Mouse (Mus musculus) spleen, adult 2 months (tissue): ENCODE data around the gene Apoc4. TPM values are rescaled to one million over a fixed set of nuclear protein-coding genes. Genes with fewer than 3 reads are reported as not detected.

ENCODE experiments used
- DNase-seq, 2 experiments: peaks; one replicate each; pipeline versions ENCODE4 v3.0.0 to v3.0.0-alpha.2; 2012 to 2021; ENCODE audit warnings: low spot score in 2 of 2, low read depth in 1 of 2
- H3K27ac ChIP-seq: fragments of 200-500 bp; 2 replicates; pipeline ENCODE4 v1.5.1; 2012; ENCODE audit warnings: low read length, inconsistent platforms; ENCODE audit not compliant: insufficient read depth
- H3K27me3 ChIP-seq: fragments of 200-500 bp; 2 replicates; pipeline ENCODE4 v1.6.1; 2012; ENCODE audit warnings: mild to moderate bottlenecking, moderate library complexity, low read length, inconsistent platforms; ENCODE audit not compliant: control insufficient read depth, insufficient read depth
- H3K36me3 ChIP-seq: fragments of 200-500 bp; 2 replicates; pipeline ENCODE4 v1.6.1; 2012; ENCODE audit warnings: mild to moderate bottlenecking, low read length, inconsistent platforms; ENCODE audit not compliant: control insufficient read depth, insufficient read depth
- H3K4me1 ChIP-seq: fragments of 200-500 bp; 2 replicates; pipeline ENCODE4 v1.6.1; 2011; ENCODE audit warnings: inconsistent platforms; ENCODE audit not compliant: control insufficient read depth, insufficient read depth, insufficient read length
- H3K4me3 ChIP-seq: fragments of 200-500 bp; 2 replicates; pipeline ENCODE4 v1.5.1; 2011; ENCODE audit warnings: mild to moderate bottlenecking, inconsistent platforms; ENCODE audit not compliant: insufficient read depth, insufficient read length; ENCODE audit errors: extremely low read depth
- CTCF ChIP-seq: fragments of 200-500 bp; IDR thresholded peaks from 2 replicates; pipeline ENCODE4 v1.5.1; 2011; ENCODE audit warnings: mild to moderate bottlenecking, inconsistent platforms; ENCODE audit not compliant: insufficient read depth, insufficient read length, insufficient replicate concordance; ENCODE audit errors: extremely low read depth
- POLR2A ChIP-seq: fragments of 200-500 bp; IDR thresholded peaks from 2 replicates; pipeline ENCODE4 v1.6.1; 2011; ENCODE audit warnings: low read depth, low read length, inconsistent platforms
- WGBS: fragments of 180-500 bp; shearing (Covaris S2); methylation state at CpG from one replicate; pipeline ENCODE4 v1.1.7; 2018; 5-methylcytosine and 5-hydroxymethylcytosine counted together
- polyA plus RNA-seq: library from polyadenylated mRNA; depleted of rRNA; stranded (reverse); fragments of >200 nt; gene quantifications from 2 replicates; pipeline ENCODE4 v1.2.3, GENCODE M21; 2012

The Apoc4 gene
- polyA plus RNA-seq, 1 experiment: 0.25 TPM

DNA sequence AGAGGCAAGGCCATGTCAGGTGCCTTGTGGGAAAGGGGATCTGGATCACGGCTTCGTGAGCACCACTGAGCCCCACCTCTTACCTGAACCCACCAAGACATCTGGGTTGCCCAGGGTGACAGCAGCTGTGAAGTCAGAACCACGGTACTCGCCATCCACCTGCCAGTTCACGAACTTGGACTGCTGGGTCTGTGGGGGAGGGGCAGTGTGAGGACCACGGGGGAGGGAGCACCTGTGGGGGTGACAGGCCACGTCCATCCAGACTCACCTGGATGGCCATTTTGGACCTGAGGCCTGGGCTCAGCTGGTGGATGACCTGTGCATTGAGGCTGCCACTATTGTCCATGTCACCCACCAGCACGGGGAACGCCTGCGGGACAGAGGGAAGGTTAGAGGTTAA, 29.4 kb upstream of the Apoc4 start:
- H3K4me3 ChIP-seq: no peak overlapping the region
- peaks cover 20% of the 10 kb centered on the region for H3K36me3 ChIP-seq
- TF ChIP-seq CTCF (no peak), POLR2A (no peak)
- no peaks in the 10 kb centered on the region for H3K27me3 ChIP-seq
- DNase-seq: no peak
- no peak overlapping the region for H3K27ac ChIP-seq
- H3K4me1 ChIP-seq: peaks cover 5% of the 10 kb centered on the region; the same call in 1 of the 2 replicates
- 97% methylated on average over 10 of the region's 10 CpGs for WGBS

- no peak for DNase-seq
- Histone ChIP-seq H3K36me3 (peaks cover 10% of the 10 kb centered on the region), H3K27ac (no peak overlapping the region), H3K4me3 (no peak overlapping the region), H3K4me1 (peaks cover 10% of the 10 kb centered on the region), H3K27me3 (no peaks in the 10 kb centered on the region)
- 96% methylated on average over 7 of the region's 7 CpGs for WGBS
- TF ChIP-seq POLR2A: no peak
- TF ChIP-seq CTCF: no peak
Observed at GRCm38 (mm10) chr7:19705271-19705670, 24.0 kb upstream of the Apoc4 start.

GRCm38 (mm10) chr7:19704475-19704874, 23.2 kb upstream of the Apoc4 start:
- H3K36me3 ChIP-seq: peaks cover 10% of the 10 kb centered on the region
- WGBS: 95% methylated on average over 4 of the region's 4 CpGs

DNA sequence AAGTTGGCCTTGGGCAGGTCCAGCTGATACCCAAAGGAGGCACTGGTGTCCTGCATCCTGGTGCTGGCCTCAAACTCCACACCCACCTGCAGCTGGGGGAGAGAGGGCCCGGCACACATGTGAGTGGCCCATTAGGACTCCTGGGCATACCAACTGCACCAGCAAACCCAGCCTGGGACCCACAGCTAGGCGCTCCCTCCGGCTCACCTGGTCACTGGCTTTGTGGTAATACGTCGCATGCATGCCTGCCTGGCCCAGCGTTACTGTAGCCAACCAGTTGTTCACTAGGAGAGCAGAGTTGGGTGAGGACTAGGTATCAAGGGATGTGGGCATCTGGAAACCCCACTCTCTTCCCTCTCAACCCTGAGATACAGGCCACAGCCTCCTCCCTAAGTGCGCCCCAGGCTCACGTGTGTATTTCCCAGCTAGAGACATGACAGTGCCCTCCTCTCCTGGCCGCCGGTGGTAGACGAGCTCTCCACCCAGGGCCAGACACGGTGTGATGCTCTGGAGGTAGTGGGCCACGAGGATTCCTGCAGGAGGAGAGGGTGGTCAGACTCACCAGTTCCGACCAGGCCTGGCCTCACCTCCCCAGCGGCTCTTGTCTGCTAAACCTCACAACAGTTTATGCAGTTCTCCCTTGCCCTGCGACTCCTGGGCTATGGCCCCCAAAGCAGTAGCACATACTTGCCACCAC, 21.7 kb upstream of the Apoc4 start:
- no peak for DNase-seq
- 89% methylated on average over 16 of the region's 16 CpGs for WGBS
- Histone ChIP-seq H3K4me1 (peaks cover 22% of the 10 kb centered on the region), H3K27me3 (no peaks in the 10 kb centered on the region), H3K36me3 (peaks cover 7% of the 10 kb centered on the region), H3K4me3 (no peak overlapping the region), H3K27ac (no peak overlapping the region)
- TF ChIP-seq POLR2A: no peak
- TF ChIP-seq CTCF: no peak

More at GRCm38 (mm10) chr7:19704475-19704874, 23.2 kb upstream of the Apoc4 start:
- Histone ChIP-seq H3K27ac (no peak overlapping the region), H3K4me3 (no peak overlapping the region), H3K27me3 (no peaks in the 10 kb centered on the region), H3K4me1 (peaks cover 15% of the 10 kb centered on the region)
- no peak for DNase-seq
- TF ChIP-seq CTCF: no peak
- TF ChIP-seq POLR2A: no peak

GRCm38 (mm10) chr7:19701069-19701761, 19.9 kb upstream of the Apoc4 start:
- TF ChIP-seq POLR2A (no peak), CTCF (peak; percentile 60; the same call in 1 of the 2 replicates)
- Histone ChIP-seq H3K4me3 (no peak overlapping the region), H3K36me3 (peaks cover 12% of the 10 kb centered on the region), H3K27me3 (no peaks in the 10 kb centered on the region), H3K27ac (peak overlapping the region; percentile 81), H3K4me1 (peaks cover 22% of the 10 kb centered on the region)
- DNase-seq: peak; percentile 28 to 61
- WGBS: 50% methylated on average over 22 of the region's 22 CpGs

- H3K4me3 ChIP-seq: no peak overlapping the region
- TF ChIP-seq CTCF (no peak), POLR2A (no peak)
- no peaks in the 10 kb centered on the region for H3K27me3 ChIP-seq
- H3K36me3 ChIP-seq: peaks cover 11% of the 10 kb centered on the region
- 56% methylated on average over 12 of the region's 12 CpGs for WGBS
- DNase-seq: peak in 1 of 2 experiments; percentile 25
- peaks cover 22% of the 10 kb centered on the region for H3K4me1 ChIP-seq
- H3K27ac ChIP-seq: peak overlapping the region; percentile 81
Observed at GRCm38 (mm10) chr7:19700299-19701068, 19.2 kb upstream of the Apoc4 start.
